Mouse (Mus musculus) adrenal gland, postnatal 25 days (tissue): ENCODE data around the gene Smim20. TPM values are rescaled to one million over a fixed set of nuclear protein-coding genes. Genes with fewer than 3 reads are reported as not detected.

Experiments
- DNase-seq: peaks from one replicate; pipeline ENCODE4 v3.0.0; 2021; ENCODE audit warnings: mixed read lengths
- total RNA-seq: library from RNA; stranded (reverse); gene quantifications from 2 replicates; pipeline ENCODE4 v1.2.3, GENCODE M21; 2021

The Smim20 gene
- total RNA-seq, 1 experiment from 2014 or later: 70.8 TPM

DNA sequence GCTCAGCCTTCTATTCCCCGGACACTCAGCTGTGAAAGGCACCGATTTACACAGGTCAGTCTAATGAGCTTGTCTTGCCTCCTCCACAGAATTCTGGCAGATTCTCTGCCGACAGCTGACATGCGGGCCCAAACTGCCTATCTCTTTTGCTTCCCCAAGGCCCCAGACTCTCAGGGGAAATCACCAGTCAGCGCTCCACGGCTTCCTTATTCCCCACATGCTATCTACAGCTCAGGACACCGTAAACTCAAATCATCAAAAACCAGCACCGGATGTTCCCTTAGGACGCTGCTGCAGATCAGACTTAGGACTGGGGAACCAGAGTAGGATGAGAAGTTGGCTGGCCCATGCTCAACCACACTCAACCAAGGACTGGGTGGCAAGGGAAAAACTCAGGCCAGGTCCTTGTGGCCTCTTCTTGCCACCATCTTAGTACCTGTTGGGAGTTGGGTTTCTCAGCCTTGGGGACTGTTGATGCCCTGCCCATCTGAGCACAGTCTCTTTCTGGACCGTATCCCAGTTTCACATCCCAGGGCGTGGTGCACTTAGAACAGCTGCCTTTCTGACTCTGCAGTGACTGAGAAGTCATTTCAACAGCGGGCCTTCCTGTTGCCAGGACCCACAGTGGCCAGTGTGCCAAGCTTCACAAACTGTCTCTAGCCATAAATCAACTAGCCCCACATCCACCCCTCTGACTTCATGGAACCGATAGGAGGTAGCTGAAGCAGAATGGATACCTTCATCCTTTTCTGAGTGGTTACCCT, 47.7 kb downstream of the Smim20 start:
- no peak for DNase-seq

DNA sequence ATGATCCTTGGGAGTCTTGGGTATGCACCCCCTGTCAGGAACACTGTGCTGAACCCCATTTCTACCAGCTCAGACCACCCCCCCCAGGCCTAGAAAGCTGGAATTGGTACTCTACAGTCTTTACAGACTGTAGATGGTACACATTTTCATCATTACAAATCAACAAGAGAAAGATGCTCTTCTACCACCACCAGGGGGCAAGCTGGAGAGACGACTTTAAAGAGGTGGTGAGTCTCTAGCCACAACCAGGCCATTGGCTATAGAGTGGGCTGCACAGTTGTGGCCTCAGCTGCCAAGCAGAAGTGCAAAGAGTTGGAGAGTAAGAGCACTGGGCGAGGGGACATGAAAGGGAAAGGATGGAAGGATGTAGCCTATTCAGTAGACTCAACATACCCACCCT, 48.9 kb downstream of the Smim20 start:
- no peak for DNase-seq

DNA sequence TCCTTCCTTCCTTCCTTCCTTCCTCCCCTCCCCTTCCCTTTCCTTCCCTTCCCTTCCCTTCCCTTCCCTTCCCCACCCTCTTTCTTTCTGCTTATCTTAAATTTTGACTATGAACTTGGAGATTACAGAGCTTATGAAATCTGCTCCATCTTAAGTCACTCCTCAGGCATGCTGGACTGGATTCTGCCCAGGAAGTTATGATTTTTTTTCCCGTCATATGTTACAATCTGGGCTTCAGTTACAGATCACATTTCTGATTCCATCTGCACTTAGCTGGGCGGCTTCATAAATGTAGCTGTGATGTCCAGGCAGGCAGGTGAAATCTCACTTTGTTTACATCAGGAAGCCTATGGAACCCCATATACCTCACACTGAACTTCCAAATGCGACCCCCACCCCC, 50.5 kb downstream of the Smim20 start:
- DNase-seq: no peak

DNA sequence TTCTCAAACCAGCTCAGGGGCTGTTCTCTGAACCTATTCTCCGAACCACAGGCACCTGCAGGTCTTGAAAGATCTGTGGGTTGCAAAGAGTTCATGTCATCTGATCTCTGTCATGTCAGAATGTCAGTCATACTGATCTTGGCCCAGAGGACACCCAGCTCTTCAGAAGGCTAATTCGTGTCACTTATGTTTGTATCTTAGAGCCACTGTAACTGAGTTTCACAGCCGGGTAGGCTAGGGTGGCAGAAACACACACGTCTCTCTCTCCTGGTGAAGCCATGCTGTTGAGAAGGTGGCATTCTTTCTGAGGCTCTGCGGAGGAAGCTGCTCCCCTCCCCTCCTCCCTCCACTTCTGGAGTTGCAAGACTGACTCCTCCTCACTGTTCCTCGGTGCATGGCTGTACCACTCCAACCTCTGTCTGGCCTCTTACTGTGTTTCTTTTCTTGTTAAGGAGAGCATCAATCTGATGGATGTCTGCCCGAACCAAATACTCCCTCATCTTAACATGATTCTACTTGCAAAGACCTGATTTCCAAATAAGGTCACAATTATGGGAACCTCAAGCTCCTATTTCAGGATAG, 51.1 kb downstream of the Smim20 start:
- no peak for DNase-seq

DNA sequence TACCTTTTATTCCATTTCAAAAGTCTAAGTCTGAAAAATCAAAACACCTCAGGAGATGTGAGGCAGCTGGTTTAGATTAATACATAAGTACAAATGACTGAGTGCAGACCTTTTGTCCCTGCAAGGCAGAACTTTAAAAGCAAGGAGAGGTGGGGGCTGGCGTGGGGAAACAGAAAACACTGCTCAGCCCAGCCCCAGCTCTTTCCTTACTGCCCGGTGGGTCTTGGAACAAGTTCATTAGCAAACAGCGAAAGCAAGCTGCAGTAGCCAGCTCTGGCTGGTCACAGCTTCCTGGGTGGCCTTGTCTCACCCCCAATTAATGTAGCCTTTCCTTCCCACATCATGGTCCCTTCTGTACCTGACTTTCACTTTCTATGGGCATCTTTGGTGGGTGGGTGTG, 53.4 kb downstream of the Smim20 start:
- DNase-seq: no peak

DNA sequence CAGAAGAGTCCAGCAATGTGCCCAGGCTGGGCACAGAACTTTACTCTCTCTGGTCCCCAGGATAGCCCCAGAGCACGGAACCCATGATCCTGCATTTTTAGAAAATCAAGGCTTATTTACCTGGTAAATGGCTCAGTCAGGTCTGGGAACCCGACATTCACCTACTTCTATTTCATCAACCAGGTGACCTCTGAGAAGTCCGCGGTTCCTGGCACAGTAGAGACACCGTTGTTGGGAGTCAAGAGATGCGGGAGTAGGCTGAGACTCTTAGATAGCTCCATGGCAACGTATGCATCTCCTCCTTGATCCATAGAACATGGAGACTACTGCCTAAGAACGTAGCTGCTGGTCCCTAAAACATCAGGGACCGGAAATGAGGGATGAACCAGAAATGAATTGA, 55.0 kb downstream of the Smim20 start:
- DNase-seq: no peak

DNA sequence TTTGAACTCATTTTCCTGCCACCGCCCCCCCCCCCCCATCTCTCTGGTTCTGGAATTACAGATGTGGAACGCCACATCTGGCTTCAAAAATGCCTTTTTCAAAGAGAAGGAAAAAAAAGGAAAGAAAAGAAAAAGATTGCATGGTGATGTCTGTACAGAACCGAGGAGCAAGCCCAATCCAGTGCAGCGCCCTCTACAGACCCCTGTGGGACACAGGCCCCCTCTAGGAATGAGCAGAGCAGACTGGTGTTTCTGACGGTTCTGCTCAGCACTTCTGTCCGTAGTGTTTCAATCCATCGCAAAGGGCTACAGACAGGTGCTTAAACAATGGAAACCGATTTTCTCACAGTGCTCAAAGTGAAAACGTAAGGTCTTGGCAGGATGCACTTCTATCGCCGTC, 55.6 kb downstream of the Smim20 start:
- DNase-seq: no peak

DNA sequence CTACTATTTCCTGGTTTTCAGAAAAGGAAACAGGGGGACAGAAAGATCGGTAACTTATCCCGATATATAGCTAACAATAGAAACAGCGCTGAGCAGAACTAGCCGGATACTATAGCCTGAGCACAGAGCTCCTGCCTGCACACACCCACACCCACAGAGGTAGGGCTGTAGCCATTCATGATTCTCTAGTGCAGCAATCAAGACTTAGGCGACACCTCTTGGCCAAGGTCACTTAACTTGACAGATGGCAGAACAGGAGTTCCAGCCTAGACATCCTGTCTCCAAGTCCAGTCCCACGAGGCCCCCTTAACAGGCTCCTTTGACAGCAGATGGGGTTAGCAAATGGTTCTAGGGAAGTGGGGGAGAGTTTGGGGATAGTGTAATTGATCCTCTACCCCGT, 56.2 kb downstream of the Smim20 start:
- DNase-seq: no peak

DNA sequence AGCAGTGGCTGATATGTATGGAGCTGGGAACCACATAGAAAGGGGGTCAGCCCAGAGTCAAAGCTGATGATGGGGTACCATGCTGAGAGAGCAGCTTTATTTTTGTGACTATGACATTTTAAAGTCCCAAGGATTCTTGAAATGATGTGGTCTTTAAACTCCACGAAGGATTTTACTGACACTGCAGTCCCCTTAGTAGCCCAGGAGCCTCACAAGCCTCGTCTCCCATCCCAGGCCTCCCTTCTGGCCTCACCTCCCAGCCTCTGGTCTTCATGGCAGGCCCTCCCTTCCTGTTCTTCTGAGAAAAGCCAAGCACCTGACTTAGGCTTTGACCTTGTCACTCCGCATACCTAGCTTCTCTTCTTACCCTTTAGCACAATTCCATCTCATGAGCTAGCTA, 57.4 kb downstream of the Smim20 start:
- no peak for DNase-seq

DNA sequence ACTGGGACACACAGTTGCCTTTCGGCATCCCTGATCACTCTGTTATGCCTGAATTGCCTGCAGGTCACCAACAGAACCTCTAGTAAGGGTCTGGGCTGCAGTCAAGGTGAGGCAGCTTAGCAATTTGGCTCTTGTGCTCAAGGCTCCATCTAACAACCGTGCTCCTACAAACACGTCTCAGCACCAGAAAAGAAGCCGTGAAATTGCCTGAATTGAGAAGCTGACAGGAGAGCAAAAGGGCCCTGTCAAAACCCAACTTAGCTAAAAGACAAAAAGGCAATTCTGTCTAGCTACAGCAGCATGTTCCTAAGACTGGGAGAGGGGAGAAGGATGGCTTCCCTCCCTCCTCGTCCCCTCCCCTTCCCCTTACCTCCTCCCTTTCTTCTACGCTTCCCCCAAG, 57.9 kb downstream of the Smim20 start:
- DNase-seq: no peak

DNA sequence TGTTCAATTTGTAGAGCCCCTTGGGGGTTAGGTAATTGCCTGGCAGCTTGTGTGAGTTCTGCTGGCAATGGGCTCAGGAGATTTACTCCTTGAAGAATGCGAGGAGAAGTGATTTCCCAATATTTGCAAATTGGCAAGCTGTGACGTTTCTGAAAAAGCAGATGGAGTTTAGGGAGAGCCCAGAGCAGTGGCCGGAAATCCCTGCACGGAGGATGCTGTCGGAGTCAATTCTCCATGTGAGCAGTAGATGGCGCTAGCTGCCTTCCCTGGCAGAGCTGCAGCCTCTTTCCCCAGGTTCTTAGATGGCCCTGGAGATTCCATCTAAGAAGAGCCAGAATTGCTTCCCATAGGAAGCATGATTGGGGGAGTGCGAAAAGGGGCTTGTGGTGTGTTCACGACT, 59.1 kb downstream of the Smim20 start:
- DNase-seq: peak; percentile 64

DNA sequence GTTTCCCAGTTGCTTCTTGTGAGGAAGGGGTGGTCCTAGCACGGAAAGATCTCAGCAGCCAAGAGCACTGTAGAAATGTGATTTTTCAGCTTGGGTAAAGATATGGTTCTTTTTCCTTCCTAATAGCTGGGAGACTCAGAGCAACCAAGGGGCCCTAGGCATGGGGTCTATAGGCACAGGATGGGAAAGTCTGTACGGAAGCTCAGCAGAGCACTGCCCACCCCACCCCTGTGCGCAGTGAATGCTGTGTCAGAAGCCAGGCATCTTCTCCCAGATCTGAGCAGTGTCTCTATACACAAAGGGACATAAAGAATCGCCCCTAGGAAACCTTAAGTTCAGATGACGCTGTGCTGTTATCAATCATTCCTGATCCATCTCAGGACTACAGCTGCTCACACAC, 59.6 kb downstream of the Smim20 start:
- DNase-seq: no peak

Other genes starting within 250 kb of the Smim20 start
- not detected in 2 replicates for gene Slc34a2, start 229.0 kb upstream of the Smim20 start, total RNA-seq
- gene Sel1l3, start 53.2 kb upstream of the Smim20 start, total RNA-seq: 2.0 and 3.7 TPM in 2 replicates
- gene Rbpj, start 199.1 kb downstream of the Smim20 start, total RNA-seq: 37.7 and 42.6 TPM in 2 replicates